Comparison of ENCODE assay signal across 9 mouse cellular contexts in genomic region chr10:66640890-66641847, GRCm38 (mm10).
A peak's percentile ranks its signal among the peaks of the same experiment; 100 is the strongest.
DNase-seq lines count a peak whose midpoint lies in the region; ATAC-seq and TF ChIP-seq lines count a peak whose summit lies in the region.
"Had no signal": no experiment of that assay in that cellular context is flagged by ENCODE, and none has a peak within 500 bp of the region (broad histone marks: within the 10 kb centered on the region; RNA-seq: fewer than 3 reads in every experiment).

No protein-coding gene starts in this region.

- H3K79me2 ChIP-seq in heart, adult 2 months (replicated peaks; ENCODE audit: control insufficient read depth, insufficient read depth, low read length) = no peaks in the 10 kb centered on the region

- no peak for TF ChIP-seq EP300 in heart, adult 2 months (IDR thresholded peaks at IDR 0.05; ENCODE audit: insufficient read depth, low read depth, low read length)

- no peak overlapping the region for H3K4me3 ChIP-seq in heart, adult 2 months

- DNase-seq in embryo, embryonic 11 days = peak; percentile 9
- no peak for DNase-seq in embryo, embryonic 10.5 days (ENCODE audit: low spot score)
- DNase-seq in cerebellum, adult 9-10 months = peak; percentile 98
- peak; percentile 15 to 40 for DNase-seq in frontal cortex, postnatal 14 days (ENCODE audit: low spot score in 2 of 2)
- DNase-seq in left cerebral cortex, postnatal 14 days (ENCODE audit: low spot score in 2 of 2) = peak; percentile 41 to 54
- DNase-seq in heart, adult 2 months = no peak
- no peak for DNase-seq in adrenal gland, postnatal 36 days
- DNase-seq: kidney, postnatal 36 days had no signal

- no peak overlapping the region for H3K9ac ChIP-seq in heart, adult 2 months (ENCODE audit: low read depth, low read length)

- no peak for TF ChIP-seq CTCF in heart, adult 2 months (IDR thresholded peaks at IDR 0.05)

- 75% methylated on average over 24 of the region's 24 CpGs for WGBS in heart, adult 2 months

- no peak for ATAC-seq in inflammation-experienced regulatory T-cells, adult 6 months

- H3K4me1 ChIP-seq in heart, adult 2 months (ENCODE audit: control insufficient read depth, insufficient read depth, low read length) = no peaks in the 10 kb centered on the region

- no peak overlapping the region for H3K27ac ChIP-seq in heart, adult 2 months

- H3K27me3 ChIP-seq in heart, adult 2 months (ENCODE audit: control insufficient read depth, insufficient read depth, low read length) = no peaks in the 10 kb centered on the region

- intact Hi-C loops in left cerebral cortex, postnatal 14 days (cut with DNase I) = no loop called here
- intact Hi-C loops in heart, adult 2 months (cut with DNase I) = no loop called here

- no peak for TF ChIP-seq POLR2A in heart, adult 2 months (IDR thresholded peaks at IDR 0.05; ENCODE audit: insufficient read depth, low read depth, low read length)

- H3K36me3 ChIP-seq in heart, adult 2 months (ENCODE audit: control insufficient read depth, insufficient read depth, low read length) = no peaks in the 10 kb centered on the region

Comparison
In these comparisons a context has a peak if more than half of its experiments do, and no peak if none do; other contexts are left out.
1. DNase-seq: peak in embryo, embryonic 11 days (single experiment), cerebellum, adult 9-10 months (single experiment), frontal cortex, postnatal 14 days (2 of 2) and left cerebral cortex, postnatal 14 days (2 of 2); none in embryo, embryonic 10.5 days (single experiment), heart, adult 2 months (0 of 2) and adrenal gland, postnatal 36 days (0 of 2).